Mouse (Mus musculus) stomach, postnatal 0 days (tissue): ENCODE results near the gene Dpysl5. TPM values are rescaled to one million over a fixed set of nuclear protein-coding genes. Genes with fewer than 3 reads are reported as not detected.

Experiments used
- ATAC-seq: fragments of 200-750 bp; cut with Nextera tagmentation; 2 replicates; pipeline ENCODE4 v1.8.0; 2017; ENCODE audit not compliant: low FRiP score, low TSS enrichment
- DNase-seq: peaks from one replicate; pipeline ENCODE4 v3.0.0-alpha.2; 2016; ENCODE audit warnings: low spot score
- H3K27ac ChIP-seq: fragments of 300-500 bp; sonication (generic); replicated peaks from 2 replicates; pipeline ENCODE4 v1.5.1; 2014; ENCODE audit warnings: mild to moderate bottlenecking, control low read depth
- H3K27me3 ChIP-seq: fragments of 300-500 bp; sonication (generic); 2 replicates; pipeline ENCODE4 v1.6.1; 2014; ENCODE audit warnings: low read length; ENCODE audit not compliant: control insufficient read depth, insufficient read depth
- H3K36me3 ChIP-seq: fragments of 300-500 bp; sonication (generic); 2 replicates; pipeline ENCODE4 v1.6.1; 2014; ENCODE audit warnings: low read length, mixed read lengths; ENCODE audit not compliant: control insufficient read depth, insufficient read depth
- H3K4me1 ChIP-seq: fragments of 300-500 bp; sonication (generic); replicated peaks from 2 replicates; pipeline ENCODE4 v1.6.1; 2014; ENCODE audit warnings: antibody characterized with exemption; ENCODE audit not compliant: control insufficient read depth, insufficient read depth
- H3K4me2 ChIP-seq: fragments of 300-500 bp; sonication (generic); replicated peaks from 2 replicates; pipeline ENCODE4 v1.6.1; 2014; ENCODE audit warnings: low read depth, mild to moderate bottlenecking, control low read depth, moderate library complexity
- H3K4me3 ChIP-seq: fragments of 300-500 bp; sonication (generic); 2 replicates; pipeline ENCODE4 v1.5.1; 2014; ENCODE audit warnings: low read depth, low read length, control low read depth
- H3K9ac ChIP-seq: fragments of 300-500 bp; sonication (generic); 2 replicates; pipeline ENCODE4 v1.6.1; 2014; ENCODE audit warnings: mild to moderate bottlenecking, low read length, control low read depth, mixed read lengths
- H3K9me3 ChIP-seq: fragments of 300-500 bp; sonication (generic); 2 replicates; pipeline ENCODE4 v1.6.1; 2016; ENCODE audit warnings: low read length; ENCODE audit not compliant: control insufficient read depth
- CTCF ChIP-seq: IDR thresholded peaks from 2 replicates; pipeline ENCODE4 v1.5.1; 2016; ENCODE audit warnings: antibody characterized with exemption, low read depth, mild to moderate bottlenecking, moderate library complexity
- EP300 ChIP-seq: optimal IDR thresholded peaks from 2 replicates; pipeline ENCODE3; 2016; ENCODE audit warnings: antibody characterized with exemption
- WGBS: fragments of 180-500 bp; shearing (Covaris S2); extraction: QIAGEN DNeasy Blood & Tissue Kit; methylation state at CpG from one replicate; pipeline ENCODE4 v1.1.7; 2014; 5-methylcytosine and 5-hydroxymethylcytosine counted together
- polyA plus RNA-seq: library from polyadenylated mRNA; unstranded; fragments of >200 nt; fragmentation: Nextera tagmentation; extraction: Ambion mirVana; gene quantifications from 2 replicates; pipeline ENCODE4 v1.2.1, GENCODE M21; 2015

Dpysl5 gene
- polyA plus RNA-seq, 1 experiment from 2014 or later, result 1.7 TPM

DNA sequence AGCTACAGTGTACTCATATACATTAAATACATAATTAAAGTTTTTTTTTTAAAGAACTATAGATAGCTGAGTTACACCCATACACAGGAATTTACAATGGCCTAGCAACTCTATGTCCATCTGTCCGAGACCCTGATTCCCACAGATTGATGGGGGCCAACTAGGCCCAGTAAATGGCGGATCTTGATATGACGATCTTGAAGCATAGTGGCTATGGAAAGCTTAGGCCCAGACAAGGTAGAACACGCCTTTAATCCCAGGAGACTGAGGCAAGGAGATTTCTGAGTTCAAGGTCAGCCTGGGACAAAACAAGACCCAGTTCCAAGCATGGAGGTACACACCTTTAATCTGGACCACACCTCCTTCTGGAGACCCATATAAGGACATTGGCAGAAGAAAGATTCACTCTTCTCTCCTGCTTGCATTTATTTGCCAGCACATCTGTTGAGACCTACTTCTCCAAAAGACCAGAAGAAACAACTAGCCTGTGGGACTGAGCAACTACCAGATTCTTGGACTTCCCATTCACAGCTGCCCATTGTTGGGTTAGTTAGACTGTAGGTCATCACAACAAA lies 32.6 kb upstream of the Dpysl5 start:
- no peak for ATAC-seq

DNA sequence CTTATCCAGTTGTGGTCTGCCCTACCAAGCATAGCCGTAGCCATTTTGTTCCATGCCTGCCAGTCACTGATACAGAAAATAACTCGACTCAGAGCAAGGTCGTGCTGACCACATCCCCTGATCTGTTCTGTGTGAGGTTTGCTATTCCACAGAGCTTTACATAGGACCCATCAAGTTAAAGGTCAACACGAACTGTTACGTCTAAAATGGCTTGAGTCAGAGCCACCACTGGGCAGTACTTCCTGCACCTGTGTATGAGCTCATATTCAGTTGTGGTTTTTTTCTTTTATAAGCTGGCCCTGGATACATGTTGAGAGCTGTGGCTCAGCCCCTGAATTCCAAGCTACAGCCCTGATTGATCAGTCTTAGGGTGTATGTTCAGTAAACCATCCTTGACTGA lies 31.8 kb upstream of the Dpysl5 start:
- Histone ChIP-seq H3K27ac (no peak overlapping the region), H3K4me2 (no peak overlapping the region), H3K36me3 (no peaks in the 10 kb centered on the region; the same call in 1 of the 2 replicates), H3K4me3 (no peak overlapping the region), H3K9ac (no peak overlapping the region), H3K9me3 (no peaks in the 10 kb centered on the region), H3K27me3 (no peaks in the 10 kb centered on the region), H3K4me1 (no peaks in the 10 kb centered on the region)
- ATAC-seq (no peak), DNase-seq (no peak)
- 82% methylated on average over 5 of the region's 5 CpGs for WGBS
- TF ChIP-seq EP300, result no peak
- TF ChIP-seq CTCF, result no peak

More for the DNA sequence above, 32.6 kb upstream of the Dpysl5 start:
- Histone ChIP-seq H3K4me3 (no peak overlapping the region), H3K27me3 (no peaks in the 10 kb centered on the region), H3K4me1 (no peaks in the 10 kb centered on the region), H3K36me3 (no peaks in the 10 kb centered on the region; the same call in 1 of the 2 replicates), H3K9ac (no peak overlapping the region), H3K4me2 (no peak overlapping the region), H3K9me3 (no peaks in the 10 kb centered on the region), H3K27ac (no peak overlapping the region)
- TF ChIP-seq CTCF (no peak), EP300 (no peak)
- no peak for DNase-seq
- 92% methylated on average over 4 of the region's 4 CpGs for WGBS

DNA sequence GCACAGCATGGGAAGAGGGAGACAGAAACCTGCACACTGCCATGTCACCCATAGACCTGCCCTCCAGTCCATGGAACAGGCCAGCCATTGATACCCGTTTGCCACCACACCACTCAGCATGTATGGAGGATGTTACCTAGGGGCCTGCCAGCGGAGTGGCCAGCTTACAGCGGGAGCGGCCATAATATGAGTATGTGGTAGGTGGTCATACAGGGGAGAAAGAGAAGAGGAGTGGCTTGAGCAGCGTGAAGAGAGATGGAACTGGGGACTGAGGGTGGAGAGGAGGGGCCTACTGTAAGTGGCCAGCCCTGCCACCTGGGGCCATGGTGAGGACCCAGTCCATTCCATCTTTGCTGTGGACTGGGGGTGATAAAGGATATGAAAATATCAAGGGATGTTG lies 29.4 kb upstream of the Dpysl5 start:
- TF ChIP-seq EP300 (no peak), CTCF (no peak)
- no peaks in the 10 kb centered on the region for H3K36me3 ChIP-seq
- DNase-seq, result no peak
- no peaks in the 10 kb centered on the region for H3K4me1 ChIP-seq
- no peaks in the 10 kb centered on the region for H3K27me3 ChIP-seq
- H3K4me3 ChIP-seq, result no peak overlapping the region
- H3K27ac ChIP-seq, result no peak overlapping the region
- H3K4me2 ChIP-seq, result no peak overlapping the region
- WGBS, result 83% methylated on average over 5 of the region's 5 CpGs
- no peaks in the 10 kb centered on the region for H3K9me3 ChIP-seq
- H3K9ac ChIP-seq, result no peak overlapping the region
- ATAC-seq, result no peak

DNA sequence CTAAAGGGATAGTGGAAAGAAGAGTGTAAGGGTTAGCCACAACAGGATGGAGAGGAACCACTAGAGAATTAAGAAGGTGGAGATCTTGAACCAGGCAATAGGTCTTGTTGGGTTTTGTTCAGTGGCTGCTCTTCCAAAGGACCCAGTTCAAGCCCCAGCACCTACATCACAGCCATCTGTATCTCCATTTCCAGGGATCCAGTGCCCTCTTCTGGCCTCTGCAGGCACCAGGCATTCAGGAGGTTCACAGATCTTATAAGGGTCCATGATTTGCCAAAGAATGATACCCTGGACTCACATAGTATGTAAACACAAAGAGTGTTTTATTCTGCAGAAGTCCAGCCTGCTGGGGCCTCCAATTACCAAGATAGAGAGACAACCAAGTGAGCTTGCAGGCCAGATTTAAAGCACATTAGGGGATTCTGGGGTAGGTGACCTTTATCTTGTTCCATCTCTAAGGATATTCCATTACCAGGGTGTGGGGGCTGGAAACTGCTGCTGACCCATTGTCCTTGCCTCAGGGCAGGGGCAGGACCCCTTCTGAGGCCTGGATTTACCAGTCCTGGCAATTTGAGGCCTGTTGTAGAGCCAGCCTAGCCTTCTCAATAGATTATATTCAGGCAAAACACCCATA lies 28.3 kb upstream of the Dpysl5 start:
- Histone ChIP-seq H3K4me3 (no peak overlapping the region), H3K9ac (no peak overlapping the region), H3K4me1 (no peaks in the 10 kb centered on the region), H3K27ac (no peak overlapping the region), H3K4me2 (no peak overlapping the region), H3K9me3 (no peaks in the 10 kb centered on the region), H3K27me3 (no peaks in the 10 kb centered on the region), H3K36me3 (no peaks in the 10 kb centered on the region)
- ATAC-seq (no peak), DNase-seq (no peak)
- TF ChIP-seq EP300 (no peak), CTCF (peak; percentile 62)

DNA sequence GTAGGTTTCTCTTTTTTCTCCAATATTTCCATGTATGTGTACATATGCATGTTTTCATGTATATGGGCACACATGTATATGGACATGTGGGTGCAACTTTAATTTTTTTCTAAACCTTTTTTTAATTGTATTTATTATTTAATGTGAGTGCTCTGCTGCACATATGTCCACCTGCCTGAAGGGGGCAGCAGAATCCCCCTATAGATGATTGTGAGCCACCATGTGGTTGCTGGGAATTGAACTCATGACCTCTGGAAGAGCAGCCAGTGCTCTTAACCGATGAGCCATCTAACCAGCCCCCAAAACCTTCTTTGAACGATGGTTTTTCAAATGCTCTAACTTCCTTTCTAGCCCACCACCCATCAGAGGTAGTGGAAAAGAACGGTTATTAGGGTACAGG lies 27.4 kb upstream of the Dpysl5 start:
- Histone ChIP-seq H3K36me3 (no peaks in the 10 kb centered on the region), H3K4me2 (no peak overlapping the region), H3K9ac (no peak overlapping the region), H3K4me1 (no peaks in the 10 kb centered on the region), H3K27ac (no peak overlapping the region), H3K27me3 (no peaks in the 10 kb centered on the region), H3K9me3 (no peaks in the 10 kb centered on the region), H3K4me3 (no peak overlapping the region)
- 66% methylated on average over 3 of the region's 3 CpGs for WGBS
- ATAC-seq (no peak), DNase-seq (no peak)
- peak; percentile 52 for TF ChIP-seq CTCF
- TF ChIP-seq EP300, result no peak

DNA sequence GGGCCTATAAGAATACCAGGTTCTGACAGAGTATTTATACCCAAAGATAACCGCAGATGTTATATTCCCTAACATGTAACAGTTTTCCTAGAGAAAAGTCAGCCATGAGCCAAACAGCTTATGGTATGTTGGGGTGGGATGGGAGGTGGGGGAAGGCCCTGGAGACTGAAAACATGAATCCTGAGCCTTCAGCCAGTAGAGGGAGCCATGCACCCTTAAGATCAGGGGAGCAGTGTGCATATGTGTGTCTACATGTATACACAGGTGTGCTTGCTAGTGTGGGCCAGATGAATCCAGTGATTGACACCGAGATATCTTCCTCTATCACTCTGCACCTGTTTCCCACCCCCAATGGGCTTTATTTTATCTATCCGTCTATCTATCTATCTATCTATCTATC lies 24.6 kb upstream of the Dpysl5 start:
- TF ChIP-seq CTCF (peak; percentile 76), EP300 (no peak)
- ATAC-seq (no peak), DNase-seq (peak; percentile 29)
- 54% methylated on average over 3 of the region's 3 CpGs for WGBS
- Histone ChIP-seq H3K27ac (no peak overlapping the region), H3K9ac (no peak overlapping the region), H3K9me3 (no peaks in the 10 kb centered on the region), H3K27me3 (no peaks in the 10 kb centered on the region), H3K4me1 (no peaks in the 10 kb centered on the region), H3K36me3 (no peaks in the 10 kb centered on the region), H3K4me2 (no peak overlapping the region), H3K4me3 (no peak overlapping the region)
